Mouse (Mus musculus) ES-CJ7 (cell line): ENCODE data around the gene Naga.

ENCODE experiments used
- DNase-seq: peaks from one replicate; pipeline ENCODE4 v3.0.0; 2011; ENCODE audit warnings: low read depth, low spot score

Gene Naga

DNA sequence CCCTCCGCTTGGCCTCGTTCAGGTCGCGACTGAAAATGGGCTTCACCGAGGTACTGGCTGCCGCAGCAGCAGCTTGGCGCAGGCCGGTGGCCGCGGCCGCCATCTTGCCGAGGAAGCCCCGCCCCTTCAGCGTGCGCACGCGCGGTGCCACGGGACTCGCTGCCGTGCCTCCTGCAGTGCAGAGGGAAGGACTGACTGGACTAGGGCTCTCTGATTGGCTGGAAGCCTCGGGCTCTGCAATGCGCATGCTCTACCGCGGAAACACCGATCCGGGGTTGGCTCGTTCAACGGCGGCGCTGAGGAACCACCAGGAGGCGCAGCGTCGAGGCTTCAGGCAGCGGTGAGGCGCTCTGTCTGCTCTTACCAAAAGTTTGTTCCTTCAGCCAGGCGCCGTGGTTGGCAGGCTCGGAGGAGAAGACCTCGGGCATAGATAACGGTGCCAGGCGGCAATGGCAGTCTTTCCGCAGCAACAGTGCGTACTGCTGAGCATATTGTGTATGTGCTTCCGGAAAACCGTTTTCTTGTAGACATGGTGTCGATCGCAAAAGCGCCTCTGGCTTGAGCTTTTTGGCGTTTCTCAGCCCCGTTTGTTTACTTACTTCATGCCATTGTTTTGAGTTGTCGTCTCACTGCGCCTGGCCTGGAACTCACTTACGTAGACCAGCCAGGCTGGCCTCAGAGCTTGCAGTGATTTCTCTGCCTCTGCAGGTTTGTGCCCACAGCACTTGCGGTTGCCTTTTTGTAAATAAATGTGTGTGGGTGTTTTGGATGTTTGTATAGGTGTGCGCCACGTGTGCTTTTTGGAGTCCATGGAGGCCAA is 15.6 kb upstream of the Naga start, which contains the start of gene Ndufa6:
TSS of gene Ndufa6 (minus strand) at position 197 of the 820 bp plus-strand sequence.
- DNase-seq: peak; percentile 99

DNA sequence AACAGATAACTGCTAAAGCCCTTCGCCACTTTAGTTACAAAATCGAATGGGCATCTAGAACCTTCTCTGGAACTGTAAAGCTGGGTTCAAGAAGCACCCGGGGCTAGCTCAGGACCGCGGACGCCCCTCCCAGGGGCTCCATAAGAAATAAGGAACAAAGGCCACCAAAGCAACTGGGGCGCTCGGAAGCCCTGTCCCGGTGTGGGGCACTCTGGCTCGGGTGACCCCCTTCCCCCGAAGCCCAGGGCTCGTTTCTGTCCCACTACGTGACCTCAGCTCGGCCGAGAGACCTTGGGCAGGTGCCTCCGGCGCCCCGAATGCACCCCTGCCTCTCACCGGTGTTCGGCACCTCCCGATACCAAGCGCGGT is 15.0 kb upstream of the Naga start:
- DNase-seq: no peak

DNA sequence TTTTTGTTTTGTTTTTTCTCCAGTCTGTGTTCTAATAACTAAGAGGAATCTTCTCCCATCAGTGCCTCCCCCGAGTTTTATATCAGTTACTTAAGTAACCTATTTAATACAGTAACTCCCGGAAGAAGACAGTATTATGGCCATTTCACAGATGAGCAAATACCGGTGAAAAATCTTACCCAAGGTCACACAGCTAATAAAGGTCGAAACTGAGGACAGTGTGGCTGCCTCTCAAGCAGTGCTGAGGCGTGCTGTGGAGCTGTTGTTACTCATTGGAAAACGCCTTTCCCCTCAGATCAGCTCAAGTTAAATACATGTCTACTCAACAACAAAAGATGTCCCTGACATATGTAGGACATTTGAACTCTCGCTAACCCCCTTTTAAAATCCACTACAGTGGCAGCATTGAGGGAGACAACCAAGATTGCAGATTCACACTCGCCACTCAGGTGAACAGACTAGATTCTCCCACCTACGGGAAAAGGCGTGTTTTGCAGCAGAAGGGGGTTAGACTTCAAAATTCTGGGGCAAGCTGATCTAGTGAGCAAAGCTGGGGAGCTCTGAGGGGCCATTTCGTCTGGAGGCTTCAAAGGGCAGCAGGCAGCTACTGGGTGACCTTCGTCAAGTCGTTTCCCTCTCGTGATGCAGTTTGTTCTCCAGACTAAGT is 14.5 kb upstream of the Naga start:
- peak; percentile 59 for DNase-seq

DNA sequence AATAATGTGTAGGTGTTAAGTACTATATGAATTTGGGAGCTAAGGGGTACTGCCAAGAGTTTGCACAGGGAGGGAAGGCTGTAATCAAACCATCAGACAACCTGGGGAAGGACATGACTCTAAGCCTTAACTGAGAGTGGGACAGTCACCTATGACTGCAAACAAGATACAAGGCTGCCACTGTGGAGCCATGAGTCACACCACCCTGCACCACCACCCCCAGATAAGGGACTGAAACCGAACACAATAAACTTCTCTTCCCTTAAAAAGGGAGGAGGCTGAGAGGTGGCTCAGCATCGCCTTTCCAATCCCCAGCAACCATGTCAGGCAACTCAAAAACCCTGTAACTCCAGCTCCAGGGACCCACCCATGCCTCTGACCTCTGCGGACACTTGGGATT is 12.8 kb upstream of the Naga start:
- DNase-seq: no peak

DNA sequence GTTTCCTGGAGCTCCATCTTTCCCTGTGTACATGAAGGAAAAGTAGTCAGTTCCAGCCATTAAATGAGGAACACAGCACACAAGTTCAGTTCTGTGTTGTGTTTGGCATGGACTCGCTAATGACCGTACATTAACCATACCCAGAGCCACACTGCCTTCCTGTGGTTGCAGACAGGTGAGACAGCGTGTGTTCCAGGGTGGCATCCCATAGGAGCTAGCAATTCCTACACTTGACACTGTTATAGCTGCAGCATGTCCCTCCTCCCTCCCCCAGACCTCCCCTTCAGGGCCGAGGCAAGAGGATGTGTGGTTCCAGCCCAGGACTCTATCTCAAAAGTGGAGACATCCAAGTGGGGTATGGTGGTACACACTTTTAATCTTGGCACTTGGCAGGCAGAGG is 11.6 kb upstream of the Naga start:
- no peak for DNase-seq

DNA sequence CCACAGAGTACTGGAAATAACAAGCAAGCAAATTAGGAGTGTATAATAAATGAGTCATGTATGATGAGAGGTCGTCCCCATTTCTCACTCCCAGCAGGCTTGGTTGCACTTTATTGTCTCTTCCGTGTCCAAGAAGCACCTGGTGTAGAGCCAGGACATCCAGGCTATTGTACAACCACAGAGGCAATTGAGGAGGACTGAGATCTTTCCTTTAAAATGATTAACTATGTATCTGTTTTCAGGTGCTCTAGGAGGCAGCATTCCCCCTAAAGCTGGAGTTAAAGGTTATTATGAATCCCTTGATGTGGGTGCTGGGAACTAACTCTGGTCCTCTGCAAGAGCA is 10.2 kb upstream of the Naga start:
- no peak for DNase-seq

DNA sequence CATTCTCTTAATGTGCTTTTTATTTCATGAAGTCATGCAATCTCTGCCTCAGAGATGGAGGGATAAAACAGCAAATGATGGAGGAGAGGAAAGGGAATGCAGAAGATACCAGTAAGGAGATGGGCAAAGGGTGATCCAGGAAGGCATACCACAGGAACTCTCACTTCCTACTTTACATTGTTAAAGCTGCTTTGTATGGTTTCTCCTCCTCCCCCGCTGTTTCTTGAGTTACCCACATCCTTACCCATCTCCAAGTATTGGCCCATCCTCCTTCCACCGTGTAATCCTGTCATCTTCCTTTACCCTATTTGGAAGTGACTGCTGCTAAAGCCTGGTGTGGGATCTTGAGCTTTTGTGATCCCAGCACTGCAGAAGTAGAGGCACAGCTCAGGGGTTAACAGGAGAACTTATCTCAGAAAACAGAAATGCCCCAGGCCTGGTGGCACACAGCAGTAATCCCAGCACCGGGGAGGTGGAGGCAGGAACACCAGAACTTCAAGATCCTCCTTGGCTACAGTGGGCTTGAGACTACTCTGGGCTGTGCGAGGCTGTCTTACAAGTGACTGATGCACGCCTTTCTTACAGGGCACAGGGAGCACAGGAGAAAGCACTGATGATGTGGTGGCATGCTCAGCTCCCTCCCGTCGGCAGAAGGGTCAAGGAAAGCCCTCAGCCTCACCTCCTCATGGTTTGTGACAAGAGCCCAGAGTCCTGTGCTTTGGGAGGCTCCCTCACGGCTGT is 9.7 kb upstream of the Naga start:
- no peak for DNase-seq

DNA sequence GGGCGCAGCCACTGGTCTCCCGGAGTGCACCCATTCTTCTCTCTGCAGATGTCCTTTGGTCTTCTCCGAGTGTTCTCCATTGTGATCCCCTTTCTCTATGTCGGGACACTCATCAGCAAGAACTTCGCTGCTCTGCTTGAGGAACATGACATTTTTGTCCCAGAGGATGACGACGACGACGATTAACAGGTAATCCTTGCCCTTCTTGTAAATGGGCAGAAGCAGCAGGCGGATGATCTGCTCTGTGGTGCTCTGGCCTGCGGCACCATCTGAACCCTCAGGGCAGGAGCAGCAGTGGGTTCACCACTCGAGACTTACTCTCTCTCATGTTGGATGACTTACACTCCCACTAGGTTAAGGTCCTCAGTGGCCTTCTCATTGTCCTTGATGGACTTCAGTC is 9.1 kb upstream of the Naga start:
- no peak for DNase-seq

DNA sequence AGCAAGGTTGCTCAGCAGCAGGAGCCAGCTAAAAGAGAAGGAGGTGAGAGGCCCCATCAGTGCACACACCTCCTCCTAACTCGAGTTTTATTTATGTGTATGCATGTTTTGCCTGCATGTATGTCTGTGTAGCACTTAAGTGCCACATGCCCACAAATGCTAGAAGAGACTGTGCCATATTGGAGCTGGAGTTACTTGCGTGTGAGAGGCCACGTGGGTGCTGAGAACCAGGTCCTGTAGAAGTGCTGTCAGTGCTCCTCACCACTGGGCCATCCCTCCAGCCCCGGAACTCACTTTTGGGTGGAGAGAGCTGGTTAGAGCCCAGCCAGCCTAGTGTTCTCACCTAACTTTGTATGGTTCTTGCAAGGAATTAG is 8.6 kb upstream of the Naga start:
- DNase-seq: no peak

DNA sequence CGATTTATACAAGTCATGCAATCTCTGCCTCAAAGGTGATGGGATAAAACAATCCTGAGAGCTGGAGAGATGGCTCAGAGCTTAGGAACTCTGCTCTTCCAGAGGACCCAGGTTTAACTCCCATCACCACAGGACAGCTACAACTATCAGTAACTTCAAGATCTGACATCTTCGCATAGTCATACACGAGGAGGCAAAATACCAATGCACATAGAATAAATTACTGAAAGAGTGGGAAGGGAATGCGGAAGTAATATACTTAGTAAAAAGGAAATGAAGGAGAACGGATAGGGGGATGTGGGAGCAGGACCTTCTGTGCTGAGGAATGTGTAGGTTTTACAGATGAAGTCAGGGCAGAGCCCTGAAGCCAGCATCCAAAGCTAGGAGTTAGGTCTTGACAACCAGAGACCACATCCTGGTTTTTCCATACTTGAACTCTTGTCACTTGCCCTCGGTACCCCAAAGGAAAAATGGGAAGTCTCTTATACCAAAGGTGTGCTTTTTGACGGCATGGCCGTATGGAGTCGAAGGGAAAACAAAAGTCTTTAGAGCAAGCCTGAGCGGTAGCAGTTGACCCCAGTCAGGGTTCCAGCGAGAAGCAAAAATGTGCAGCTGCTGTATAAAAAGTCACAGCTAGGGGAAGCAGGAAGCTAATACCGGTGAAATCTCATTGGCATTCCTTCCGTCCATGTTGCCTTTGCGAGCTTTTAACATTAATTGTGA is 8.0 kb upstream of the Naga start:
- no peak for DNase-seq

DNA sequence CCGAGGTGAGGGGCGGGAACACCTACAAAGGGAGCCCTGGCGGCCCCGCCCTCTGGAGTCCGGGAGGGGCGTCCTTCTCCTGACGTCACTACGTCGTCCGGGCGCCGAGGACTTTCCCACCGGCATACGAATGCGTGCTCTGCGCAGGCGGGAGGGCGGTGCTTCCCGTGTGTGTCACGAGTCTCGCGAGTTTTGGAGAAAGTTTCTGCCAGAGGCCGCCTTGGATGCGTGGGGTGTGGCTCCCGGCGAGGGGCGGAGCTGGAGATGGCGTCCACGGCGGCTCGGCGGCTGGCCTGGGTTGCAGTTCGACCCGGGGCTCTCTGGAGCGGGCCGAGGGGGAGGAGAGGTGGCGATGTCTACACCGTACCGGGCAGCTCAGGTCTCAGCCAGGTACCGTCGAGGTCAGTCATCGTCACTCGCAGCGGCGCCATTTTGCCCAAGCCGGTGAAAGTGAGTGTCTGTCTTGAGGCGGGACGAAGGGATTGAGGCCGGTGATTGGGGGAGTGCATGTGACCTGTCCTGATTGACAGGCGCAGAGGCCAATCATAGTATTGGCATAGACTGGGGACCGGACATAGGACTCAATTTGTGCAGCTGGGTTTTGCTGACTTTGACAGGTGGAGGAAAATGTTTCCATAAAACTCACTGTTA is 7.2 kb upstream of the Naga start:
- DNase-seq: peak; percentile 99

DNA sequence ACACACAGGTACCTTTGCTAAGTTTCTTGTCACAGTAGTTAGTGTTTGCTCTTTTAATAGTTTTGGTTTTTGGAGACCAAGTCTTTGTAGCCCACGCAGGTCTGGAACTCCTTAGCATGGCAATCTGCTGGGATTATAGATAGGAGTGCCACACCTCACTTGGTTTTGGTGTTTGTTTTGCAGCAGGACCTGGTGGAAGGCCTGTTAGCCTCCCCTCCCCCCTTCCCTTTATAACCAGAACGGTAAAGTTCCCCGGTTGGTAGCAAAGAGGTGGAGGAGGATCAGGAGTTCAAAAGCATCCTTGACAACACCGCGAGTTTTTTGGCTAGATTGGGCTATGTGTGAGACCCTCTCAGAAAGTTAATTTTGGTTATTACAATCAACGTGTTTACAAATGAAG is 6.2 kb upstream of the Naga start:
- DNase-seq: no peak

DNA sequence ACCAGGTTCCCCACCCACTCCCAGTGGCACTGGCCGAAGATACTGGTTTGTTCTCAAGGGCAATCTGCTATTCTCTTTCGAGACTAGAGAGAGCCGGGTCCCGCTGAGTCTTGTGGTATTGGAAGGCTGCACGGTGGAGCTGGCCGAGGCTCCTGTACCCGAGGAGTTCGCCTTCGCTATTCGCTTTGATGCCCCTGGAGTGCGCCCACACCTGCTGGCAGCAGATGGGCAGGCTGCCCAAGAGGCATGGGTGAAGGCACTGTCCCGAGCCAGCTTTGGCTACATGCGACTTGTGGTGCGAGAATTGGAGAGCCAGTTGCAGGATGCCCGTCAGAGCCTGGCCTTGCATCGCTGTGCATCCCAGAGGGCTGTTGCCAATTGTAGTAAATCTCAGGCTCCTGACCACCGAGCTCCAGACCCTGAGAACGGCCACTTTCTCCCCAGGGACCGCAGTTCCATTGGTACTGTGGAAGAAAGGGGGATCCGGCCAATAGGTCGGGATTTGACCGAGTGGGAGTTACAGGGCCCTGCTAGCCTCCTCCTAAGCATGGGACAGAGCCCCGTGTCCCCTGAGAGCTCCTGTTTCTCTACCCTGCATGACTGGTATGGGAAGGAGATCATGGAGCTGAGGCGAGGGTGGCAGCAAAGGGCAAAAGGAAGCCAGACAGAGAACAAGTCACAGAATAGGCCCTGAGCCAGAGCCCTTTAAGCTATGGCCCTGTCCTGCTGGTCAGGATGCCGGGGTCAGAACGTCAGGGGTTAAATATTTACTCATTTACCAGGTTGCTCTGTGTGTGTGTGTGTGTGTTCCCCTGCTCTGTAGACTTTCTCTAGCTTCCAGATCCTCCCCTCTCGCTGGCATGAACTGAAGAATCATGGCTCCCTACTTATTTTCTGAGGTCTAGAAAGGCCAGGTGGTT is 4.9 kb upstream of the Naga start:
- DNase-seq: no peak

DNA sequence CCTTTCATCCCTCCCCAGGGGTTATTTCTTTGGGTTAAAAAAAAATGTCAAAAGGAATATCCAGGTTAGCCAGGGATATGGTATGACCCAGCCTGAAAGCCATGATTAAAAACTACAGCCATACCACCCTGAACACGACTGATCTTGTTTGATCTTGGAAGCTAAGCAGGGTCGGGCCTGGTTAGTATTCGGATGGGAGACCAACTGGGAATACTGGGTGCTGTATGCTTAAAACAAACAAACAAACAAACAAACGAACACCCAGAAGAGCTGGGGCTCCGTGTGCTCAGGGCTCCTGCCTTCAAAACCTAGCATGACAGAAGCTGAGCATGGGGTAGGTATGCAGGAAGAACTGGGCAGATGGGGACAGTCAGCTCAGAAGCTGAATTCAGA is 3.8 kb upstream of the Naga start:
- no peak for DNase-seq

DNA sequence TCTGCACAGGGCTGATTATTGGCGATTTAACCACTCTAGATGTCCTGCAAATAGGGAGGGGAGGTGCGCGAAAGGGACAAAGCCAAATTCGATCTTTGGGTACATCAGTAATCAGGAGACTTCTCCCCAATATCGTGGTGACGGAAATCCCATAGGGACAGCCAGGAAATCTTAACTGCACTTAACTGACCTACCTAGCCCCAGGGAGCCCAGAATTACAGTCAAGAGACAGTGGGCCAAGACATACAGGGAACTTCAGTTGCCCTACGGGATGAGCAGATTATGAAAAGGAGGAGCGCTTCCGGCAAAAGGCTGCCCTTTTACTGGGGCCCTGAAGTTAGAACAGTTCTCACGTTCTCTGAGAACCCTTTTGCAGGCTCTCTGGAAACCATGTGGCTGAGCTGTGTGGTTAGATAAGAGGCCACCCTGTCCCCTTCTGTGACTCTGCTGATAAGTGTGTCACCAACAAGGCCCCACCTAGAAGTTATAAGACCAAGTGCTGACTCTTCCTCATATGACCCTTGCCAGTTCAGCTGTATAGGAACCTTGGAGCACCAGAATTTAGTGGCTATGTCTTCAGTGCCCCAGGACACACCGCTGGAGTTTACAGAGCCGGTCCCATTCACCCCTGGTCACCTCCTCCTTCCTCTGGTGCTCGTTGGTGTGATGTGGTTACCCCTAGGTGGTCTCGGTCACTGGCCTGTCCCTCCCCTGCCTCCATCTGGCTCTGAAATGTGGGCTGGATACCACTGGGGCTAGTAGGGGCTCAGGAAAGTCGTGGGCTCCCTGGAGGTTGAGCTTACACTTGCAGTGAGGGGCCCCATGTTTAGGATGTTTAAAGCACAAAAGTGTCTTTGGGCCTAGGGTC is 3.2 kb upstream of the Naga start:
- no peak for DNase-seq

DNA sequence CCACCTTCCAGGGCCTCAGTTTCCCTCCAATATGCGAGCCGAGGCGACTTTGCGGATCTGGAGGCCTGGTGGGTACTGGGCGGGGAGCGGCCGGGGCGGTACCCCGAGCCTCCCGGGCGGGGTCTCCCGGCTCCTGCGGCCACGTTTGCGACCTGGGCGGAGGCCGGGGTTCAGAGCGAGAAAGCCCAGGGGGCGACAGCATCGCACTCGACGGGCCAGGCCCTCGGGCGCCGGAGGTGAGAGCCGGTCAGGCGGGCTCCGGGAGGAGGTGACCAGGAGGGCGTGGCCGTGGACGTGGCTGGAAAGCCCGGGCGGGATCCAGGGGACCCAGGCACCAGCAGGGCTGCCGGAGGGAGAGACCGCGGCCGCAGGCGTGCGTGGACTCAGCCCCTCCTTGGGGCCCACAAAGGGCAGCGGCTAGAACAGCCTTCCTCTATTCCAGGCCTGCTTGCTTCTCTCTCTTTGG is 2.3 kb upstream of the Naga start:
- no peak for DNase-seq

DNA sequence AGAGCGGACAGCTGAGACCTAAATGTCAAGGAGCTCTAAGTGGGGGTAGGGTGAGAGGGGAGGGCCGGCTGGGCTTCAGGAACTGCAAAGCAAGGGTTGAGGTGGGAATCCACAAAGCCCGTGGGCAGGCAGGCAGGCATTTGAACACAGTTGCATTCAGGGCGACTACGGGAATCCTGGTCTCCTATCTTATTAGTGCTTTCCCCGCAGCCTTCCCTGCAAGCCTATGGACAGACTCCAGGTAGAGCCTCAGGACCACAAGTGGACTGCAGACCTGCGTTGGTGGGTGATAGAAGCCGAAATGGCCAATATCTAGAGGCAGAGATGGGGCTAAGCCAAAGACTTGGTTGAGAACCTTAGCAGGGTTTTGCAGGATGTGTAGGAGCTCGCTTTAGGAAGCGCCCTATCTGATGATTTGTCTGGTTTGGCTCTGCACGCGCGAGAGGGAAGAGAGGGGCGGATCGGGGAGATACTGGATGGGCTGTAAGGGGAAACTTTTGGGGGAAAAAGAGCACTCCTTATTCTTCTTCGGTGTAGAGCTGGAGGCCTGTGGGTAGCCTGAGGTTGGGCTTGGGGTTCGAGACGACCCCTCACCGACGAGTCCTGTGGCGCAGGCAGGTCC is 1.8 kb upstream of the Naga start:
- no peak for DNase-seq

DNA sequence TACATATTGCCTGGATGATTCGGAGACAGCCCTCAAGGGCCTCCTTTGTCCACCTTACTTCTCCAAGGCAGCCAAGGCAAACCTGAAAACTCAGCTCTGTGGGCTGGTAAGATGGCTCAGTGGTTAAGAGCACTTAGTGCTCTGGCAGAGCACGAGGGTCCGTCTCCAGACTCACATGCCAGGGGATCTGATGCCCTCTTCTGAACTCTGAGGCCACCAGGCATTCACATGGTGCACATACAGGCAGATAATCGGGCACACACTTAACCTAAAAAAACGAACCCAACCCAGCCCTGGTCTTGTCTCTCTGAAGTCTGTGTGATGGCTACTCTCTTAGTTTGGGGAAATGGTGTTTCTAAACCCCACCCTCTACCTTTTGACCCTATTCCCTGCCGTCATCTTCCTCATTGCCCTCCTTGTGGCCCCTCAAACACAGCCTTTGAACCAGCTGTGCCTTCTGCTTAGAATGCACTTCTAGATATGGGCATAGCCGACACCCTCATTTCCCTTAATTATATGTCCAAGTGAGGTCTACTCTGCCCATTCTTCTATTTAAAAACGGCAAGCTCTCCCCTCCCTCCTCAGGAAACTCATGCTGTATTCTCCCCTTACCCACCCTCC is 1.0 kb upstream of the Naga start:
- no peak for DNase-seq

DNA sequence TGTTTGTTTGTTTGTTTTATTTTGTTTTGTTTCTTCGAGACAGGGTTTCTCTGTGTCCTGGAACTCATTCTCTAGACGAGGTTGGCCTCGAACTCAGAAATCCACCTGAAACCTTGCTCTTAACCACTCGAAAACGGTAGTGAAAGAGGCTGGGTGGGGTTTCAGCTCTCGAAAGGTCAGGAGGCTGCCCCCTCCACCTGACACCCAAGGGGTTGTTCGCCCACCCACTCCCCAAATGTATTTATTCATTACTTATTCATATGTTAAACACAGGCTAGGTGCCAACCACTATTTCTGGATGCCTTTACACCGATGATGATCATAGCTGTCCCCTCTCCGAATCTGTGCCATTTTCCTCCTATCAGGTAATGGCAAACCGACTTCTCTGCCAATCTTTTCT is 425 bp upstream of the Naga start:
- DNase-seq: no peak
